In genomic region chr11:109363191-109364133, GRCm38 (mm10) we compare ENCODE assay signal across 8 mouse cellular contexts. TPM values are rescaled to one million over a fixed set of nuclear protein-coding genes. Genes with fewer than 3 reads are reported as not detected.
DNase-seq lines count a peak whose midpoint lies in the region; ATAC-seq and TF ChIP-seq lines count a peak whose summit lies in the region.

No protein-coding gene starts in this region.

- H3K27me3 ChIP-seq in heart, adult 2 months (ENCODE audit: control insufficient read depth, insufficient read depth, low read length): no peaks in the 10 kb centered on the region
- no peaks in the 10 kb centered on the region for H3K27me3 ChIP-seq in lung, embryonic 15.5 days

- peak overlapping the region; percentile 94 for H3K9ac ChIP-seq in heart, adult 2 months (ENCODE audit: low read depth, low read length)
- peak overlapping the region; percentile 96 for H3K9ac ChIP-seq in lung, embryonic 15.5 days

- peak; percentile 35 for DNase-seq in layer of hippocampus, adult 11-12 months (ENCODE audit: low spot score)
- DNase-seq in layer of hippocampus, postnatal 36 days: no peak
- DNase-seq in embryo, embryonic 10.5 days (ENCODE audit: low spot score): peak; percentile 46
- DNase-seq in heart, adult 2 months: peak; percentile 77 to 79
- peak; percentile 58 for DNase-seq in kidney, adult 11 months
- no peak for DNase-seq in left cerebral cortex, postnatal 14 days (ENCODE audit: low spot score in 2 of 2)

- H3K79me2 ChIP-seq in heart, adult 2 months (replicated peaks; ENCODE audit: control insufficient read depth, insufficient read depth, low read length): peaks cover 5% of the 10 kb centered on the region; the same call in 1 of the 2 replicates

- no peak for TF ChIP-seq CTCF in heart, adult 2 months (IDR thresholded peaks at IDR 0.05)

- ATAC-seq in lung, embryonic 15.5 days (ENCODE audit: borderline replicate concordance, extremely low read depth, low FRiP score, low TSS enrichment): peak; percentile 62
- ATAC-seq in neutrophil, adult 5-6 weeks (ENCODE audit: extremely low read depth, insufficient number of reproducible peaks, low FRiP score, poor library complexity, severe bottlenecking): peak; percentile 26

- peaks cover 39% of the 10 kb centered on the region for H3K36me3 ChIP-seq in heart, adult 2 months (ENCODE audit: control insufficient read depth, insufficient read depth, low read length)
- peaks cover 24% of the 10 kb centered on the region for H3K36me3 ChIP-seq in lung, embryonic 15.5 days

- no peaks in the 10 kb centered on the region for H3K9me3 ChIP-seq in lung, embryonic 15.5 days

- H3K4me2 ChIP-seq in lung, embryonic 15.5 days: peak overlapping the region; percentile 54

- TF ChIP-seq EP300 in heart, adult 2 months (IDR thresholded peaks at IDR 0.05; ENCODE audit: insufficient read depth, low read depth, low read length): 0 out of 2 replicates have a peak, but pooled peaks have one; percentile 22

- WGBS in heart, adult 2 months: under 1% methylated on average over 46 of the region's 53 CpGs
- WGBS in lung, embryonic 15.5 days: under 1% methylated on average over 52 of the region's 53 CpGs

- H3K27ac ChIP-seq in heart, adult 2 months: peak overlapping the region; percentile 96
- peak overlapping the region; percentile 98 for H3K27ac ChIP-seq in lung, embryonic 15.5 days

- peak overlapping the region; percentile 98 for H3K4me3 ChIP-seq in heart, adult 2 months
- peak overlapping the region; percentile 94 for H3K4me3 ChIP-seq in lung, embryonic 15.5 days

- TF ChIP-seq POLR2A in heart, adult 2 months (IDR thresholded peaks at IDR 0.05; ENCODE audit: insufficient read depth, low read depth, low read length): no peak

- H3K4me1 ChIP-seq in heart, adult 2 months (ENCODE audit: control insufficient read depth, insufficient read depth, low read length): peaks cover 24% of the 10 kb centered on the region
- peaks cover 62% of the 10 kb centered on the region for H3K4me1 ChIP-seq in lung, embryonic 15.5 days

- intact Hi-C loops in heart, adult 2 months (cut with DNase I): loop anchor here (2.0 to 10.0 kb wide), 4 partner anchors 15 to 971 kb away; partner anchors contain the start of genes Abca5, Amz2 and Wipi1
- intact Hi-C loops in left cerebral cortex, postnatal 14 days (cut with DNase I): no loop called here

RNA-seq across cellular contexts. Expression of gene Gna13, which starts 0.8 kb away (rescaled TPM):
- 10 to 100 TPM; 53.5 to 54.8 TPM for total RNA-seq in layer of hippocampus, postnatal 36 days (2021)
- 10 to 100 TPM; 30.8 to 30.9 TPM for total RNA-seq in heart, adult 2 months (2021)
- polyA plus RNA-seq in heart, adult 2 months (2012; rRNA removed): 12.7 and 21.1 TPM in 2 replicates
- 25.5 and 27.8 TPM in 2 replicates for polyA plus RNA-seq in lung, embryonic 15.5 days (2015; fragmentation: Nextera tagmentation; extraction: Ambion mirVana)
- 79.8 and 95.4 TPM in 2 replicates for total RNA-seq in neutrophil, adult 5-6 weeks (2017)
- 10 to 100 TPM; 41.8 to 45.6 TPM for total RNA-seq in left cerebral cortex, postnatal 14 days (2021)

RNA-seq across cellular contexts. Expression of gene 9930022D16Rik, which starts 50.3 kb away (rescaled TPM):
- total RNA-seq in layer of hippocampus, postnatal 36 days (2021): not detected
- total RNA-seq in heart, adult 2 months (2021): not detected
- polyA plus RNA-seq in heart, adult 2 months (2012; rRNA removed): not detected in 2 replicates
- polyA plus RNA-seq in lung, embryonic 15.5 days (2015; fragmentation: Nextera tagmentation; extraction: Ambion mirVana): not detected in 2 replicates
- 0.23 and 0.98 TPM in 2 replicates for total RNA-seq in neutrophil, adult 5-6 weeks (2017)
- not detected for total RNA-seq in left cerebral cortex, postnatal 14 days (2021)

Comparison
In these comparisons a context has a peak if more than half of its experiments do, and no peak if none do; other contexts are left out.
1. DNase-seq: peak in layer of hippocampus, adult 11-12 months (single experiment), embryo, embryonic 10.5 days (single experiment), heart, adult 2 months (2 of 2) and kidney, adult 11 months (single experiment); none in layer of hippocampus, postnatal 36 days (0 of 2) and left cerebral cortex, postnatal 14 days (0 of 2).